Mouse (Mus musculus): ENCODE data around the gene Gadd45a. TPM values are rescaled to one million over a fixed set of nuclear protein-coding genes. Genes with fewer than 3 reads are reported as not detected.

The Gadd45a gene
- polyA plus RNA-seq, 1 experiment: 54.6 TPM

DNA sequence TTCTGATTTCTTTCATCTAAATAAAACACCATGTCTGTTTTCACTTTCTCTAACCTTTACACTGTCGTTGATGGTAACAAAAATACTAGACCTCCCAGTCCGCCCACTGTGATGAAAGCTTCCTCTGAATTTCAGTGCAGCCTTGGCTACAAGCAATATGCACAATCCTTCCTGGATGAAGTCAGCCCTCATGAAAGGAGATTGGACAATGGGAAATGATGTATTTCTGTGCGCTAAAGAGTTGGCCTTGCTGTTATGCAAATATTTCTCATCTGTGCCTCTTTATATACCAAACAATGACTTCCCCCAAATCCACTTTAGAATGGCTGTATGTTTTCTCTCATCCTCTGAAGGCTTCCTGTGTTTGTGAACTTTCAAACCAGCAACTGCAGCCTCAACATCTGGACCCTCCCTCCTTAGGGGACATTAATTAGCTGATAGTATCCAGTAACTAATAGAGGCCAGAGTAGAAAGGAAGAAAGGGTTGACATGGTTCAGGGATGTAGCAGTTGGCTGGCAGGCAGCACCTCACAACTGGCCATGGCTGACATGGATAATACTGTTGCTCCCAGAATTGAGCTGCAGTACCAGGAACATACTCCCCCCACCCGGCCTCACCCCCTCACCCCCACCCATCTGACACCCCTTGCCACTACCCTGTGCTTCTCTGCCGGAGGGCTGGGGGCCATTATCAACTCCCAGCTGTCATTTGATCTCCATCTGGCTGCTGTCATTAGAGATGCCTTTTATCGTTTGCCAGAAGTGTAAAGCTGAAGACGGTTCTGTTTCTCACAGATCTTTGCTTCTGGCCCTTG lies 11.8 kb upstream of the Gadd45a start:
- no peak for DNase-seq
- Histone ChIP-seq H3K4me1 (ENCODE audit: control insufficient read depth, insufficient read depth, low read length) (no peaks in the 10 kb centered on the region), H3K27ac (ENCODE audit: insufficient read depth, low read depth, low read length) (no peak overlapping the region), H3K27me3 (replicated peaks; ENCODE audit: control insufficient read depth, insufficient read depth, low read length) (no peaks in the 10 kb centered on the region), H3K4me3 (ENCODE audit: insufficient read depth, low read depth, low read length) (no peak overlapping the region), H3K36me3 (ENCODE audit: control insufficient read depth, insufficient read depth, low read length) (no peaks in the 10 kb centered on the region)
- no peak for TF ChIP-seq POLR2A (IDR thresholded peaks at IDR 0.05; ENCODE audit: low read depth, low read length)
- no peak for TF ChIP-seq CTCF (conservative IDR thresholded peaks at IDR 0.05; ENCODE audit: insufficient read depth, insufficient read length, low read depth, low read length)
- WGBS: 55% methylated on average over 7 of the region's 7 CpGs

DNA sequence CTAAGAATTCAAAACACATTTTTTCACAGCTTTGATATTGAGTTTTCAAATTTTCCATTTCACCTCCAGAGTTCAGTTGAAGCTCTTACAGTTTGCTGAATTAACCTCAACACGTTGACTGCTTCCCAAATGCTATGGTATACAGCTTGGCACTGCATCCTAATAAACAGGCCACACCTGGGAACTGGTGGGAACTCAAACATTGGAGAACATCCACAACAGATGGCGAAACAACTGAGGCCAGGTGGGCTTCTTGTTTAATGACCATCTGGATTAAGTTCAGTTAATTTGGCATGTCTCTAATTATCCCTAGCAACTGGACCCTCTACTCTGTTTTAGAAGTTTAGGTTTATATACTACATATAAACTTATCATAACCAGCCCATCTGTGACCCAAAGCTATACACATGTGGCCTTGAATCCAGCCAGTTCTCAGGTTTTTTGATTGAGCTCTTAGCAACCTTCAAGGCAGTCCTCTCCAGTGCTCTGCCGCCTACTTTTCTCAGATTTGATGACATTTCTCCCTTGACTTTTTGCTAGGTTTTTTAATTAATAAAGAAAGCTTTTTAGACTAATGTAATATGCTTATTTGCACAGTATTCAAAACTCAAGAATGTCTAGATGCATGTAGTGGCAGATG lies 10.9 kb upstream of the Gadd45a start:
- H3K27me3 ChIP-seq (replicated peaks; ENCODE audit: control insufficient read depth, insufficient read depth, low read length): no peaks in the 10 kb centered on the region
- no peaks in the 10 kb centered on the region for H3K4me1 ChIP-seq (ENCODE audit: control insufficient read depth, insufficient read depth, low read length)
- no peaks in the 10 kb centered on the region for H3K36me3 ChIP-seq (ENCODE audit: control insufficient read depth, insufficient read depth, low read length)
- DNase-seq: no peak
- no peak for TF ChIP-seq CTCF (conservative IDR thresholded peaks at IDR 0.05; ENCODE audit: insufficient read depth, insufficient read length, low read depth, low read length)
- WGBS: 96% methylated on average over 3 of the region's 3 CpGs
- no peak overlapping the region for H3K27ac ChIP-seq (ENCODE audit: insufficient read depth, low read depth, low read length)
- H3K4me3 ChIP-seq (ENCODE audit: insufficient read depth, low read depth, low read length): no peak overlapping the region

DNA sequence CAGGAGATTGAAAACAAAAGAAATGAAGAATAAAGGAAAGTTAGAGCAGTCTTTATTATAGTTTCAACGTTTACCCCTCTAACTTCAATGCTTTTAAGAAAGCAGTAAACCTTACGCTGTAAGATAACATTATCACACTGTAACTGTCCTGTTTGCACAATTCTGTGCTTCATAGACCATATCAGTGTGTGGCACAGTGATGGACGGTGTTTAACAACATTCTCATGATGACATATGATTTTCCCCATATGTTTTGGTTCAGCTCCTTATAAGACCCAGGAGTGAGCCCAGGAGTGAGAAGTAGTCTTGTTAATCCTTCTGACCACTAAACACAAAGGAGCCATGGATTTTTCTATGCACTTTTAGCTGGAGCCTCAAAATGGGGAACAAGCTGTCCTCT lies 9.7 kb upstream of the Gadd45a start:
- no peak for TF ChIP-seq POLR2A (IDR thresholded peaks at IDR 0.05; ENCODE audit: low read depth, low read length)
- TF ChIP-seq CTCF (conservative IDR thresholded peaks at IDR 0.05; ENCODE audit: insufficient read depth, insufficient read length, low read depth, low read length): no peak
- H3K4me3 ChIP-seq (ENCODE audit: insufficient read depth, low read depth, low read length): no peak overlapping the region
- no peaks in the 10 kb centered on the region for H3K27me3 ChIP-seq (replicated peaks; ENCODE audit: control insufficient read depth, insufficient read depth, low read length)
- H3K27ac ChIP-seq (ENCODE audit: insufficient read depth, low read depth, low read length): no peak overlapping the region
- H3K36me3 ChIP-seq (ENCODE audit: control insufficient read depth, insufficient read depth, low read length): no peaks in the 10 kb centered on the region
- WGBS: 88% methylated on average over 3 of the region's 3 CpGs
- H3K4me1 ChIP-seq (ENCODE audit: control insufficient read depth, insufficient read depth, low read length): no peaks in the 10 kb centered on the region
- DNase-seq: no peak

DNA sequence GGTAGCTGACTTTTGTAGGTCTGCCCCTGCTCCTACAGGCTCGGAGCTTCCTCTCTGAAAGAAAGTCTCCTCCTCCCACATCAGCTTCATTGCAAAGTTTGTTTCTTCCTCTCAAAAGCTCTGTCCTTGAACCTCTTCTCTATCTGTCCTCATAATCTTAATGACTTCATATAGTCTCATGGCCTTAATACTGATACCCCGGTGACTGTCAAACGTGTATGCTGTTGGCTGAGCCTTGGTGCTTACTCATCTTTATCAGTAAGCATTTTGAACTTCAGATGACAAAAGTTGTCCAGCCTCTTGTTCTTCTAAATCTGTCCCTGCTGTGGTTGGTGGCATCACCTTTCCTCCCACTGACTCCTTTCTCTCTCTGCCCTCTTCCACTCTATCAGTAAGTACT lies 8.2 kb upstream of the Gadd45a start:
- no peaks in the 10 kb centered on the region for H3K27me3 ChIP-seq (replicated peaks; ENCODE audit: control insufficient read depth, insufficient read depth, low read length)
- 85% methylated on average over 3 of the region's 3 CpGs for WGBS
- TF ChIP-seq CTCF (conservative IDR thresholded peaks at IDR 0.05; ENCODE audit: insufficient read depth, insufficient read length, low read depth, low read length) (no peak), POLR2A (IDR thresholded peaks at IDR 0.05; ENCODE audit: low read depth, low read length) (no peak)
- H3K4me1 ChIP-seq (ENCODE audit: control insufficient read depth, insufficient read depth, low read length): no peaks in the 10 kb centered on the region
- no peak for DNase-seq
- no peak overlapping the region for H3K27ac ChIP-seq (ENCODE audit: insufficient read depth, low read depth, low read length)
- no peaks in the 10 kb centered on the region for H3K36me3 ChIP-seq (ENCODE audit: control insufficient read depth, insufficient read depth, low read length)
- H3K4me3 ChIP-seq (ENCODE audit: insufficient read depth, low read depth, low read length): no peak overlapping the region

DNA sequence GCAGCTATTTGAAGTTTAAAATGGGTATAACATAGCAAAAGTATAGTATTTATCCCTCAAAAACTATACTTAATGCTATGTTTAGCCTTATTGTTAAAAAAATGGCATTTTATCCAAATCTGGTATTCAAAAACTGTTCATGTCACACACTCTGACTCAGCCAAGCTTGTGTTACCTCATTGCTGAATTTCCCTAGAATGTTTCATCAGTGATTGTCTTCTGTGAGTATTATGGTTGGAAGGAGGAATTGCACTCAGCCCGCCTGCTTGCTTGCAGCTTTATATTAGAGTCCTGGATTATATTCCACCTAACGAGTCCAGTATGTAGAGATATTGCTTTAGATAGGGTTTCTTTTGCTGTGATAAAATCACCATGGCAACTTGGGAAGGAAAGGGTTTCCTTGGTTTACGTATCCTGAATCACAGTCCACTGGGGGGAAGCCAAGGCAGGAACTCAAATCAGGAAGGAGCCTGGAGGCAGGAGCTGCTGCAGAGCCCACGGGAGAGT lies 3.7 kb upstream of the Gadd45a start:
- Histone ChIP-seq H3K36me3 (ENCODE audit: control insufficient read depth, insufficient read depth, low read length) (no peaks in the 10 kb centered on the region), H3K4me3 (ENCODE audit: insufficient read depth, low read depth, low read length) (no peak overlapping the region), H3K4me1 (ENCODE audit: control insufficient read depth, insufficient read depth, low read length) (no peaks in the 10 kb centered on the region), H3K27me3 (replicated peaks; ENCODE audit: control insufficient read depth, insufficient read depth, low read length) (no peaks in the 10 kb centered on the region), H3K27ac (ENCODE audit: insufficient read depth, low read depth, low read length) (no peak overlapping the region)
- TF ChIP-seq POLR2A (IDR thresholded peaks at IDR 0.05; ENCODE audit: low read depth, low read length) (no peak), CTCF (conservative IDR thresholded peaks at IDR 0.05; ENCODE audit: insufficient read depth, insufficient read length, low read depth, low read length) (no peak)
- WGBS: 77% methylated on average over 4 of the region's 4 CpGs
- no peak for DNase-seq

DNA sequence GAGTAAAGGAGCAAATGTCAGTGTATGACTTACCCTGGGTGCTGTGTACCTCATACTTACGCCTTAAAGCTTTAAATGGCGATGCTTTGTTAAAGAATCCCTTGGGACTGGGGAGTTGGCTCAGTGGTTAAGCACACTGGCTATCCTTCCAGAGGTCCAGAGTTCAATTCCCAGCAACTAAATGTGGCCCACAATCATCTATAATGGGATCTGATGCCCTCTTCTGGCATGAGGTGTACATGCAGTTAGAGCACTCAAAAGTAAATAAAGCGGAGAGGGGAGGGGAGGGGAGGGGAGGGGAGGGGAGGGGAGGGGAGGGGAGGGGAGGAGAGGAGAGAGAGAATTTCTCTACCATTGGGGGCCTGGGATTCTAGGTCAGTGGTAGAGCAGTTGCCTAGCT lies 1.7 kb upstream of the Gadd45a start:
- H3K36me3 ChIP-seq (ENCODE audit: control insufficient read depth, insufficient read depth, low read length): no peaks in the 10 kb centered on the region
- H3K27me3 ChIP-seq (replicated peaks; ENCODE audit: control insufficient read depth, insufficient read depth, low read length): no peaks in the 10 kb centered on the region
- H3K4me1 ChIP-seq (ENCODE audit: control insufficient read depth, insufficient read depth, low read length): peaks cover 11% of the 10 kb centered on the region
- H3K4me3 ChIP-seq (ENCODE audit: insufficient read depth, low read depth, low read length): no peak overlapping the region
- DNase-seq: no peak
- TF ChIP-seq POLR2A (IDR thresholded peaks at IDR 0.05; ENCODE audit: low read depth, low read length) (no peak), CTCF (conservative IDR thresholded peaks at IDR 0.05; ENCODE audit: insufficient read depth, insufficient read length, low read depth, low read length) (no peak)
- no peak overlapping the region for H3K27ac ChIP-seq (ENCODE audit: insufficient read depth, low read depth, low read length)
- 89% methylated on average over 3 of the region's 3 CpGs for WGBS

DNA sequence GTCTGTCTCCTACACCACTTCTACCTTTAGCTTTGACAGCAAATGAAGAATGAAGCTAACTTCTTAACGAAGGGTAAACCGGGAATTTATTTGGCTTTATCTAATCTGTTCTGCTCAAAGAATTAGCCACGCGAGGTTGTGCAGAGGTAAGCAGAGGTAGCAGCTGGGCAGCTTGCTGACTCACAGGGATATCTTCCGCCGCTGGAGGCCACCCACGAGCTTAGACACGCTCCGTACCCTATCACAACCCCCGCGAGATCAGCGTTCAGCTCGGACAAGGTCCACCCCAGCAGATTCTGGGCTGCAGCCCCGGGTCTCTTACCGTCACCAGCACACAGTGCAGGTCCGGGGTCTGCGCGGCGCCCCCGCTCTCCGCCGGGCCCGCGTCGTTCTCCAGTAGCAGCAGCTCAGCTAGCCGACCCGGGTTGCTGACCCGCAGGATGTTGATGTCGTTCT lies 873 bp downstream of the Gadd45a start:
- Histone ChIP-seq H3K27ac (ENCODE audit: insufficient read depth, low read depth, low read length) (peak overlapping the region; percentile 87), H3K27me3 (replicated peaks; ENCODE audit: control insufficient read depth, insufficient read depth, low read length) (no peaks in the 10 kb centered on the region), H3K36me3 (ENCODE audit: control insufficient read depth, insufficient read depth, low read length) (no peaks in the 10 kb centered on the region), H3K4me3 (ENCODE audit: insufficient read depth, low read depth, low read length) (peak overlapping the region; percentile 88), H3K4me1 (ENCODE audit: control insufficient read depth, insufficient read depth, low read length) (peaks cover 11% of the 10 kb centered on the region)
- TF ChIP-seq CTCF (conservative IDR thresholded peaks at IDR 0.05; ENCODE audit: insufficient read depth, insufficient read length, low read depth, low read length) (peak; percentile 85), POLR2A (IDR thresholded peaks at IDR 0.05; ENCODE audit: low read depth, low read length) (no peak)
- peak; percentile 94 for DNase-seq
- 0% methylated on average over 29 of the region's 29 CpGs for WGBS

All from kidney, adult 2 months (tissue).